Mouse (Mus musculus): ENCODE results near the gene Akap9. TPM values are rescaled to one million over a fixed set of nuclear protein-coding genes. Genes with fewer than 3 reads are reported as not detected.
A peak's percentile ranks its signal among the peaks of the same experiment; 100 is the strongest.

The Akap9 gene
- total and polyA plus RNA-seq, 3 experiments, result 15.9 to 29.3 (median 17.3) TPM

DNA sequence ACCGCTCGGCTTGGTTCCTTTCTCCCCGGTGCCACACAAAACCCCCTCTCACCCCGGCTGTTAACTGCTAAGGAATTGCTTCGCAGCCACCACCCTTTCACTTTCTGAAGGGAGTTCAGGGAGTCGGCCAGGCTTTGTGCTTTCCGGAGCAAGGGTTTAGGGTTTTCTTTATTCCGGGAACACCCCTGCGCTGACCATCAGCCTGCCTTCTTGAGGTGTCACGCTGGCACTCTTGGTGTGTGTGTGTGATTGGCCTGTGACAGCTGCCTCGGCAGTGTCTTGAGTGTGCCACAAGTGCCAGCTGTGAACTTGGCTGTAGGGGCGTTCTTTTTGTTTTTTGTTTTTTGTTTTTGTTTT lies 814 bp downstream of the Akap9 start:
- H3K36me3 ChIP-seq (ENCODE audit: control insufficient read depth in 1 of 2, insufficient read depth in 2 of 2, low read length in 2 of 2), result peaks cover 0 to 7% of the 10 kb centered on the region in 2 experiments; a peak in 2 of 4 replicates
- peaks cover 0 to 4% of the 10 kb centered on the region in 2 experiments; a peak in 2 of 4 replicates for H3K4me1 ChIP-seq (ENCODE audit: control insufficient read depth in 1 of 2, insufficient read depth in 2 of 2, low read length in 2 of 2)
- H3K27ac ChIP-seq (ENCODE audit: control insufficient read depth, low read depth, low read length), result peak overlapping the region; percentile 28; the same call in 1 of the 2 replicates
- peak overlapping the region; percentile 83 to 98 for H3K4me3 ChIP-seq (ENCODE audit: control insufficient read depth in 1 of 2, insufficient read depth in 1 of 2, low read depth in 2 of 2, low read length in 2 of 2)
- peak; percentile 70 for DNase-seq (ENCODE audit: low read depth, low spot score)
- peaks cover 22% of the 10 kb centered on the region for H3K79me2 ChIP-seq (ENCODE audit: control insufficient read depth, insufficient read depth, low read length, poor library complexity)
- no peaks in the 10 kb centered on the region for H3K9me3 ChIP-seq (replicated peaks; ENCODE audit: insufficient read depth, low read length)
- no peak for TF ChIP-seq E2F4 (IDR thresholded peaks at IDR 0.05; ENCODE audit: borderline replicate concordance, low read depth, low read length)
- no peak for TF ChIP-seq UBTF (IDR thresholded peaks at IDR 0.05; ENCODE audit: borderline replicate concordance, insufficient read depth, low read depth, low read length)
- no peak for TF ChIP-seq ZNF384 (IDR thresholded peaks at IDR 0.05; ENCODE audit: low read depth, low read length)
- TF ChIP-seq ETS1 (IDR thresholded peaks at IDR 0.05; ENCODE audit: low read depth, low read length), result no peak
- no peak for TF ChIP-seq CHD2 (IDR thresholded peaks at IDR 0.05; ENCODE audit: low read length)
- TF ChIP-seq MAFK (IDR thresholded peaks at IDR 0.05; ENCODE audit: borderline replicate concordance, low read depth, low read length), result no peak
- no peak for TF ChIP-seq TBP (IDR thresholded peaks at IDR 0.05; ENCODE audit: low read depth, low read length)
- TF ChIP-seq CHD1 (IDR thresholded peaks at IDR 0.05; ENCODE audit: low read depth, low read length), result no peak
- no peak for TF ChIP-seq JUND (IDR thresholded peaks at IDR 0.05; ENCODE audit: low read depth, low read length)
- no peak for TF ChIP-seq RAD21 (IDR thresholded peaks at IDR 0.05; ENCODE audit: low read depth, low read length)
- TF ChIP-seq TAL1 (IDR thresholded peaks at IDR 0.05; ENCODE audit: low read length), result no peak
- no peak for TF ChIP-seq ELF1 (IDR thresholded peaks at IDR 0.05; ENCODE audit: low read depth, low read length)
- TF ChIP-seq NRF1 (IDR thresholded peaks at IDR 0.05; ENCODE audit: insufficient read depth, low read depth, low read length, poor library complexity, severe bottlenecking), result no peak
- TF ChIP-seq USF2 (IDR thresholded peaks at IDR 0.05; ENCODE audit: borderline replicate concordance in 1 of 2, insufficient read depth in 1 of 2, low read depth in 1 of 2, low read length in 2 of 2), result no peak
- TF ChIP-seq POLR2AphosphoS5 (IDR thresholded peaks at IDR 0.05; ENCODE audit: borderline replicate concordance, low read depth, low read length), result no peak
- TF ChIP-seq MEF2A (IDR thresholded peaks at IDR 0.05; ENCODE audit: extremely low read depth, insufficient replicate concordance, low read depth, low read length, poor library complexity, severe bottlenecking), result no peak
- no peaks in the 10 kb centered on the region for H3K27me3 ChIP-seq (ENCODE audit: control insufficient read depth in 1 of 2, insufficient read depth in 2 of 2, low read length in 2 of 2)
- peak overlapping the region; percentile 97 for H3K9ac ChIP-seq (ENCODE audit: control insufficient read depth, low read depth, low read length, poor library complexity, severe bottlenecking)

DNA sequence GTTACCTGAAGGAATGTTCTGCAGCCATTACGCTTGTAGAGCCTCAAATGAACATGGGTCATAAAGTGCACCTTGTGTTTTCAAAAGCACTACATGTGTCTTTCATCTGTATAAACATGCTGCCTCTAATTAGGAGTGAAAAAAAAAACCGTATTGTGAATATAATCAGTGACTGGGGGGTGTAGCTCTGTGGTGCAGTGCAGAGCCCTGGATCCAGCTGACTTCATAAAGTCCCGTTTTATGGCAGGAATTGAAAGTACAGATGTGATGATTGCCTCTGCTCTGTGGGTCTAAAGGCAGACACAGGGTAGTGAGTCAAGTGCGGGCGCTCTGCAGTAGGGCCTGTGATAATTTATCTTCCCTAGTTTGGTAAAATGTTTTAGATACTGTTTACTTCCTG lies 2.9 kb downstream of the Akap9 start:
- H3K27ac ChIP-seq (ENCODE audit: control insufficient read depth, low read depth, low read length), result no peak overlapping the region
- TF ChIP-seq TCF12 (IDR thresholded peaks at IDR 0.05; ENCODE audit: low read depth, low read length) (no peak), BHLHE40 (IDR thresholded peaks at IDR 0.05; ENCODE audit: borderline replicate concordance, low read depth, low read length) (no peak)

More for the DNA sequence above, 2.9 kb downstream of the Akap9 start:
- H3K9me3 ChIP-seq (replicated peaks; ENCODE audit: insufficient read depth, low read length), result no peaks in the 10 kb centered on the region
- H3K4me1 ChIP-seq (ENCODE audit: control insufficient read depth in 1 of 2, insufficient read depth in 2 of 2, low read length in 2 of 2), result peaks cover 0 to 4% of the 10 kb centered on the region in 2 experiments; a peak in 2 of 4 replicates
- no peaks in the 10 kb centered on the region for H3K27me3 ChIP-seq (ENCODE audit: control insufficient read depth in 1 of 2, insufficient read depth in 2 of 2, low read length in 2 of 2)
- H3K9ac ChIP-seq (ENCODE audit: control insufficient read depth, low read depth, low read length, poor library complexity, severe bottlenecking), result no peak overlapping the region
- no peak for DNase-seq (ENCODE audit: low read depth, low spot score)
- H3K79me2 ChIP-seq (ENCODE audit: control insufficient read depth, insufficient read depth, low read length, poor library complexity), result peaks cover 23% of the 10 kb centered on the region
- no peak overlapping the region for H3K4me3 ChIP-seq (ENCODE audit: control insufficient read depth in 1 of 2, insufficient read depth in 1 of 2, low read depth in 2 of 2, low read length in 2 of 2)
- peaks cover 0 to 7% of the 10 kb centered on the region in 2 experiments; a peak in 3 of 4 replicates for H3K36me3 ChIP-seq (ENCODE audit: control insufficient read depth in 1 of 2, insufficient read depth in 2 of 2, low read length in 2 of 2)
